In genomic region chr3:123307446-123307845, GRCm38 (mm10) we compare ENCODE assay signal across 8 mouse cellular contexts.
"Had no signal": no experiment of that assay in that cellular context is flagged by ENCODE, and none has a peak within 500 bp of the region (broad histone marks: within the 10 kb centered on the region; RNA-seq: fewer than 3 reads in every experiment).

No protein-coding gene starts in this region.

- DNase-seq: lung, adult 18-20 months; lung, embryonic 14.5 days; lung, postnatal 10 days; lung, postnatal 36 days; right cerebral cortex, postnatal 14 days; thymus, adult 18-20 months; thymus, postnatal 14 days; thymus, postnatal 36 days had no signal
